Mouse (Mus musculus): ENCODE measurements around the gene Spindoc.

DNA sequence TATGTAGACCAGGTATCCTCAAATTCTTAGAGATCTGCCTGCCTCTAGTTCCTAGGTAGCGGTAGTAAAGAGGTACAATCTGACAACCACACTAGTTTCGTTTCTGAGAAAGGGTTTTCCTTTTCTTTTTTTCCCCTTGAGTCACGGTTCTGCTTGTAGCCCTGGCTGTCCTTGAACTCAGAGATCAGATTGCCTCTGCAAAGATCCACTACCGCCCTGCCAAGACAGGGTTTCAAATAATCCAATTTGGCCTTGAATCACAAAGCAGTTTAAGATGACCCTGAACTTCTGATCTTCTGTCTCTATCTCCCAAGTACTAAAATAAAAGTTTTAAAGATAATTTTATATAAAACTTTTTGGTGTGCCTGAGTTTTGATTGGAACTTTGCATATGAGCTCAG lies 65.1 kb downstream of the Spindoc start:
- no peak for TF ChIP-seq CTCF (IDR thresholded peaks at IDR 0.05; ENCODE audit: insufficient read depth, low read depth, low read length)
- no peak for TF ChIP-seq POLR2A (IDR thresholded peaks at IDR 0.05; ENCODE audit: insufficient read depth, low read depth, low read length)
